Mouse (Mus musculus) mouse embryonic stem cell (cell line): Measurements from ENCODE around the gene Col4a1.

ENCODE experiments used
- in situ Hi-C, 2 experiments: fragments of 300-500 bp; cut with MboI; formaldehyde crosslinking; loops; 1 replicate in 1 of 2; 3 replicates in 1 of 2; pipeline ENCODE4 v1.14.3; 2019 to 2020; ENCODE audit warnings: low sequenced_read_pairs in 2 of 2, low pct_unique_long_range_greater_than_20kb in 1 of 2, mixed read lengths in 1 of 2; ENCODE audit not compliant: unreplicated experiment in 1 of 2

The Col4a1 gene

GRCm38 (mm10) chr8:11256405-11256804 lies 56.2 kb downstream of the Col4a1 start:
- in situ Hi-C loops, result loop anchor here (5.0 to 10.0 kb wide), 2 partner anchors 136 to 138 kb away; no protein-coding TSS in a partner anchor

GRCm38 (mm10) chr8:11255680-11256079 lies 56.9 kb downstream of the Col4a1 start:
- in situ Hi-C loops, result loop anchor here (5.0 to 10.0 kb wide), 2 partner anchors 137 to 139 kb away; no protein-coding TSS in a partner anchor

GRCm38 (mm10) chr8:11254914-11255530 lies 57.6 kb downstream of the Col4a1 start:
- in situ Hi-C loops, result loop anchor here (5.0 to 10.0 kb wide), 2 partner anchors 137 to 140 kb away; no protein-coding TSS in a partner anchor

GRCm38 (mm10) chr8:11254510-11254909 lies 58.1 kb downstream of the Col4a1 start:
- in situ Hi-C loops, result loop anchor here in 1 of 2 experiments (10.0 kb wide), 1 partner anchor 140 kb away; no protein-coding TSS in a partner anchor

GRCm38 (mm10) chr8:11253556-11253955 lies 59.1 kb downstream of the Col4a1 start:
- in situ Hi-C loops, result loop anchor here in 1 of 2 experiments (10.0 kb wide), 1 partner anchor 141 kb away; no protein-coding TSS in a partner anchor

GRCm38 (mm10) chr8:11253041-11253440 lies 59.6 kb downstream of the Col4a1 start:
- in situ Hi-C loops, result loop anchor here in 1 of 2 experiments (10.0 kb wide), 1 partner anchor 142 kb away; no protein-coding TSS in a partner anchor

- in situ Hi-C loops, result loop anchor here in 1 of 2 experiments (10.0 kb wide), 1 partner anchor 142 kb away; no protein-coding TSS in a partner anchor
These were observed 60.3 kb downstream of the Col4a1 start for GRCm38 (mm10) chr8:11252235-11252774.

- in situ Hi-C loops, result loop anchor here in 1 of 2 experiments (10.0 kb wide), 1 partner anchor 145 kb away; no protein-coding TSS in a partner anchor
These were observed 62.5 kb downstream of the Col4a1 start for GRCm38 (mm10) chr8:11250149-11250548.

GRCm38 (mm10) chr8:11249541-11250058 lies 63.0 kb downstream of the Col4a1 start:
- in situ Hi-C loops, result loop anchor here in 1 of 2 experiments (10.0 kb wide), 1 partner anchor 145 kb away; no protein-coding TSS in a partner anchor

- in situ Hi-C loops, result no loop called here
These were observed 63.9 kb downstream of the Col4a1 start for GRCm38 (mm10) chr8:11248712-11249111.

- in situ Hi-C loops, result no loop called here
These were observed 71.1 kb downstream of the Col4a1 start for GRCm38 (mm10) chr8:11241488-11241887.

- in situ Hi-C loops, result no loop called here
These were observed 77.8 kb downstream of the Col4a1 start for GRCm38 (mm10) chr8:11234879-11235210.

- in situ Hi-C loops, result no loop called here
These were observed 78.3 kb downstream of the Col4a1 start for GRCm38 (mm10) chr8:11234151-11234878.

- in situ Hi-C loops, result no loop called here
These were observed 79.6 kb downstream of the Col4a1 start for GRCm38 (mm10) chr8:11233009-11233408.

GRCm38 (mm10) chr8:11230277-11230676 lies 82.3 kb downstream of the Col4a1 start:
- in situ Hi-C loops, result no loop called here

- in situ Hi-C loops, result no loop called here
These were observed 85.2 kb downstream of the Col4a1 start for GRCm38 (mm10) chr8:11227421-11227820.

GRCm38 (mm10) chr8:11225577-11226434 lies 86.8 kb downstream of the Col4a1 start:
- in situ Hi-C loops, result no loop called here

- in situ Hi-C loops, result no loop called here
These were observed 88.4 kb downstream of the Col4a1 start for GRCm38 (mm10) chr8:11224178-11224577.
